Mouse (Mus musculus): ENCODE data around the gene Cobl. TPM values are rescaled to one million over a fixed set of nuclear protein-coding genes. Genes with fewer than 3 reads are reported as not detected.

The Cobl gene
- polyA plus RNA-seq, 1 experiment from 2014 or later, result 3.3 TPM

DNA sequence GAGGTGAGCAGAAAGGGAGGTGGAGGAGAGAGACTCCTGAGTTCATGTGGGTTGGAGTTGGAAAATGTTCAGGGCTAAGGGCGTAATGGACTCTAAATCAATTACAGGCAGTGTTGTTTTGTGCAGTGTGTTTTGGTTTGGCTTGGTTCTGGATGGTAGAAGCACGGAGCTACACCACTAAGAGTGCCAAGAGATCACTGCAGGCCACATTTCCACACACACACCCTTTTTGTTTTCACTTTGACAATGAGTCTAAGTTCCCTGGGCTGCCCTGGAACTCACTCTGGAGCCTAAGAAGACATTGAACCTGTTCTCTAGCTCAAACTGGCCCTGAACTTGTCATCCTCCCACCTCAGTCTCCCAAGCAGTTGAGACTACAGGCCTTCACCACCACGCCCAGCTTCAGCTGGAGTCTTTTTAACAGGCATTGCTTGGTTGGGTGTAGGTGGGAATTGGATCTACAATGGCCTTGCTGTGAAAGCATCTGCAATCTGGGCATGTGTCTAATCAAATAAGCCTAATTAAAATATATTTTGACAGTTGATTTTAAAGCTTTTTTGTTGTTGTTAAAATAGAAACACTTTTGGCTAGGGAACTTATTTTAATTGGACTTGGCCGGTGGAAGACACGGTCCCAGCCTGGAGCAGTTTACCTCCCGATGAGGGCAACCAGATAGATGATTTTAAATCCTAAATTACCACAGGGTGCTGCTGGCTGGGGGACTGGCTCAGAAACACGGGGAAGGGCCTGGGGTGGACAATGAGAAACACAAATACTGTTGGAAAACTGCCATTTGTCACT lies 4.8 kb downstream of the Cobl start:
- H3K4me1 ChIP-seq (replicated peaks; ENCODE audit: control insufficient read depth, insufficient read depth, low read length), result peaks cover 4% of the 10 kb centered on the region; the same call in 1 of the 2 replicates
- no peaks in the 10 kb centered on the region for H3K36me3 ChIP-seq (ENCODE audit: control insufficient read depth, insufficient read depth, low read length)
- ATAC-seq (ENCODE audit: low FRiP score) (no peak), DNase-seq (ENCODE audit: low spot score) (no peak)
- H3K27me3 ChIP-seq (ENCODE audit: control insufficient read depth, insufficient read depth, low read length), result peaks cover 13% of the 10 kb centered on the region
- no peak overlapping the region for H3K4me2 ChIP-seq (replicated peaks; ENCODE audit: low read depth, low read length)
- WGBS, result 82% methylated on average over 7 of the region's 7 CpGs
- H3K27ac ChIP-seq (ENCODE audit: low read depth, low read length), result no peak overlapping the region
- H3K9ac ChIP-seq (ENCODE audit: low read depth, low read length), result no peak overlapping the region
- no peaks in the 10 kb centered on the region for H3K9me3 ChIP-seq (ENCODE audit: control insufficient read depth, low read length)
- no peak overlapping the region for H3K4me3 ChIP-seq (ENCODE audit: low read depth, low read length)

DNA sequence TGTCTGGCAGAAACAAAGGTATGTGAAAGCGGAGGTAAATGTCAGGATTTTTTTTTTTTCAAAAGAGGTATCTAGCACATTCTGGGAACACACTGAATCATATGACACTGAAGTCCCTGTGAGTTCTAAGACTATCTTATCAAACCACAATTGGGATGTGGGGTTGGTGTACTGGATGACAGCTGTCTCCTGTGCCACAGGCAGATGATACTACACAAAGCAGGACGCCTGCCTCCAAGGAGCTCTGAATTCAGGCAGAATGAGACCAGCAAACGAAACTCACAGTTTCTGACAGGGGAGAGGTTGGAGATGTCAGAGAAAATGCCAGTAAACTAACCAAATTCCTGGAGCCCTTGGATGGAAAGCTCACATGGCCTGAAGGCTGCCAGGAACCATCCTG lies 5.9 kb downstream of the Cobl start:
- H3K4me2 ChIP-seq (replicated peaks; ENCODE audit: low read depth, low read length), result no peak overlapping the region
- H3K4me1 ChIP-seq (replicated peaks; ENCODE audit: control insufficient read depth, insufficient read depth, low read length), result no peaks in the 10 kb centered on the region
- H3K9me3 ChIP-seq (ENCODE audit: control insufficient read depth, low read length), result no peaks in the 10 kb centered on the region
- no peak for DNase-seq (ENCODE audit: low spot score)
- H3K36me3 ChIP-seq (ENCODE audit: control insufficient read depth, insufficient read depth, low read length), result no peaks in the 10 kb centered on the region
- H3K9ac ChIP-seq (ENCODE audit: low read depth, low read length), result no peak overlapping the region
- peaks cover 1% of the 10 kb centered on the region for H3K27me3 ChIP-seq (ENCODE audit: control insufficient read depth, insufficient read depth, low read length)
- H3K27ac ChIP-seq (ENCODE audit: low read depth, low read length), result no peak overlapping the region
- no peak overlapping the region for H3K4me3 ChIP-seq (ENCODE audit: low read depth, low read length)
- WGBS, result 74% methylated on average over 3 of the region's 3 CpGs
- no peak for ATAC-seq (ENCODE audit: low FRiP score)

DNA sequence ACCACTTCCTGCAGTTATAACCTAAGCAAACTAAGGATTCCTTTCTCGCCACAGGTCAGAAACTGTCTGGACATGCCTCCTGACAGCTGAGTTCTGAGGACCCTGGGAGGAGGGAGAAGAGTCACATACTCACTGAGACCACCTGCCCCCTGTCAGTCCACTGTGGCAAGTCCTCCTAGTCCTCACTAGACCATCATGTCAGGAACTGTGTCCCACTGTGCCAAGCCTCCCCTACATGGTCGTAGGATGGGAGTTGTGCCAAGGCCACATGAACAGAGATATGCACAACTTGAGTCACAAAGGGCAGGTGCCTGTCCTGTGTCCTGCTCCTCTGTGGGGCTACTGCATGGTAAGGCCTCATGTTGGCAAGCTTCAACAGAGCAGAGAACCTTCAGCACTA lies 6.4 kb downstream of the Cobl start:
- H3K36me3 ChIP-seq (ENCODE audit: control insufficient read depth, insufficient read depth, low read length), result no peaks in the 10 kb centered on the region
- no peak for DNase-seq (ENCODE audit: low spot score)
- no peak overlapping the region for H3K4me3 ChIP-seq (ENCODE audit: low read depth, low read length)
- H3K4me2 ChIP-seq (replicated peaks; ENCODE audit: low read depth, low read length), result no peak overlapping the region
- H3K9ac ChIP-seq (ENCODE audit: low read depth, low read length), result no peak overlapping the region
- H3K27ac ChIP-seq (ENCODE audit: low read depth, low read length), result no peak overlapping the region
- no peaks in the 10 kb centered on the region for H3K9me3 ChIP-seq (ENCODE audit: control insufficient read depth, low read length)
- WGBS, result 85% methylated on average over 2 of the region's 2 CpGs
- H3K4me1 ChIP-seq (replicated peaks; ENCODE audit: control insufficient read depth, insufficient read depth, low read length), result no peaks in the 10 kb centered on the region
- no peaks in the 10 kb centered on the region for H3K27me3 ChIP-seq (ENCODE audit: control insufficient read depth, insufficient read depth, low read length)
- ATAC-seq (ENCODE audit: low FRiP score), result no peak

- no peak overlapping the region for H3K27ac ChIP-seq (ENCODE audit: low read depth, low read length)
- ATAC-seq (ENCODE audit: low FRiP score) (no peak), DNase-seq (ENCODE audit: low spot score) (no peak)
- no peaks in the 10 kb centered on the region for H3K9me3 ChIP-seq (ENCODE audit: control insufficient read depth, low read length)
- no peak overlapping the region for H3K9ac ChIP-seq (ENCODE audit: low read depth, low read length)
- WGBS, result 92% methylated on average over 3 of the region's 3 CpGs
- no peak overlapping the region for H3K4me2 ChIP-seq (replicated peaks; ENCODE audit: low read depth, low read length)
- H3K4me3 ChIP-seq (ENCODE audit: low read depth, low read length), result no peak overlapping the region
- no peaks in the 10 kb centered on the region for H3K36me3 ChIP-seq (ENCODE audit: control insufficient read depth, insufficient read depth, low read length)
- no peaks in the 10 kb centered on the region for H3K4me1 ChIP-seq (replicated peaks; ENCODE audit: control insufficient read depth, insufficient read depth, low read length)
- no peaks in the 10 kb centered on the region for H3K27me3 ChIP-seq (ENCODE audit: control insufficient read depth, insufficient read depth, low read length)
Observed at GRCm38 (mm10) chr11:12448101-12448500, 16.7 kb downstream of the Cobl start.

DNA sequence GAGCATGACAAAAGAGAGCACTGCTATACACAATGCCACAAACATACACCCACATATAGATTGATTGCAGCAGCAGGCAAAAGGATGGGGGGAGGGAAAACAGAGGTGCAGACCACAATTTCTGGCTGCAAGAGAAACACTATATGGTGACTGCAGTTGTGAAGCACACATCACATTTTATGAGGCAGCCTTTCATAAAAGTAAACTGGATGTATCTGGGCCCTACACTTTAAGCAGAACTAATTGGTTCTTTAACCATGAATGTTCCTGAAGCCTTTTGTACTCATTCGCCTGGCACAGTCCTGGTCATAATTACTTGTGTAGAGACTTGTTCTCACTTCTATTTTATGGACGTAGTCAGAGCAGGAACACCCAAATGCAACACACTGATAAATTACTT lies 19.5 kb downstream of the Cobl start:
- Histone ChIP-seq H3K27me3 (ENCODE audit: control insufficient read depth, insufficient read depth, low read length) (no peaks in the 10 kb centered on the region), H3K36me3 (ENCODE audit: control insufficient read depth, insufficient read depth, low read length) (no peaks in the 10 kb centered on the region), H3K9me3 (ENCODE audit: control insufficient read depth, low read length) (no peaks in the 10 kb centered on the region), H3K4me3 (ENCODE audit: low read depth, low read length) (no peak overlapping the region), H3K9ac (ENCODE audit: low read depth, low read length) (no peak overlapping the region), H3K4me2 (replicated peaks; ENCODE audit: low read depth, low read length) (no peak overlapping the region), H3K27ac (ENCODE audit: low read depth, low read length) (no peak overlapping the region), H3K4me1 (replicated peaks; ENCODE audit: control insufficient read depth, insufficient read depth, low read length) (no peaks in the 10 kb centered on the region)
- 65% methylated on average over 2 of the region's 2 CpGs for WGBS
- no peak for DNase-seq (ENCODE audit: low spot score)
- ATAC-seq (ENCODE audit: low FRiP score), result no peak

- no peak overlapping the region for H3K27ac ChIP-seq (ENCODE audit: low read depth, low read length)
- H3K4me3 ChIP-seq (ENCODE audit: low read depth, low read length), result no peak overlapping the region
- no peaks in the 10 kb centered on the region for H3K4me1 ChIP-seq (replicated peaks; ENCODE audit: control insufficient read depth, insufficient read depth, low read length)
- no peak overlapping the region for H3K9ac ChIP-seq (ENCODE audit: low read depth, low read length)
- ATAC-seq (ENCODE audit: low FRiP score) (no peak), DNase-seq (ENCODE audit: low spot score) (no peak)
- no peak overlapping the region for H3K4me2 ChIP-seq (replicated peaks; ENCODE audit: low read depth, low read length)
- H3K9me3 ChIP-seq (ENCODE audit: control insufficient read depth, low read length), result no peaks in the 10 kb centered on the region
- 75% methylated on average over 2 of the region's 2 CpGs for WGBS
- H3K27me3 ChIP-seq (ENCODE audit: control insufficient read depth, insufficient read depth, low read length), result no peaks in the 10 kb centered on the region
- no peaks in the 10 kb centered on the region for H3K36me3 ChIP-seq (ENCODE audit: control insufficient read depth, insufficient read depth, low read length)
Observed at GRCm38 (mm10) chr11:12444215-12444614, 20.5 kb downstream of the Cobl start.

- H3K4me1 ChIP-seq (replicated peaks; ENCODE audit: control insufficient read depth, insufficient read depth, low read length), result no peaks in the 10 kb centered on the region
- no peak overlapping the region for H3K9ac ChIP-seq (ENCODE audit: low read depth, low read length)
- H3K4me2 ChIP-seq (replicated peaks; ENCODE audit: low read depth, low read length), result no peak overlapping the region
- no peak for ATAC-seq (ENCODE audit: low FRiP score)
- no peaks in the 10 kb centered on the region for H3K9me3 ChIP-seq (ENCODE audit: control insufficient read depth, low read length)
- WGBS, result 55% methylated on average over 4 of the region's 4 CpGs
- H3K4me3 ChIP-seq (ENCODE audit: low read depth, low read length), result no peak overlapping the region
- no peak overlapping the region for H3K27ac ChIP-seq (ENCODE audit: low read depth, low read length)
- no peak for DNase-seq (ENCODE audit: low spot score)
- H3K36me3 ChIP-seq (ENCODE audit: control insufficient read depth, insufficient read depth, low read length), result no peaks in the 10 kb centered on the region
- no peaks in the 10 kb centered on the region for H3K27me3 ChIP-seq (ENCODE audit: control insufficient read depth, insufficient read depth, low read length)
Observed at GRCm38 (mm10) chr11:12443614-12444013, 21.1 kb downstream of the Cobl start.

DNA sequence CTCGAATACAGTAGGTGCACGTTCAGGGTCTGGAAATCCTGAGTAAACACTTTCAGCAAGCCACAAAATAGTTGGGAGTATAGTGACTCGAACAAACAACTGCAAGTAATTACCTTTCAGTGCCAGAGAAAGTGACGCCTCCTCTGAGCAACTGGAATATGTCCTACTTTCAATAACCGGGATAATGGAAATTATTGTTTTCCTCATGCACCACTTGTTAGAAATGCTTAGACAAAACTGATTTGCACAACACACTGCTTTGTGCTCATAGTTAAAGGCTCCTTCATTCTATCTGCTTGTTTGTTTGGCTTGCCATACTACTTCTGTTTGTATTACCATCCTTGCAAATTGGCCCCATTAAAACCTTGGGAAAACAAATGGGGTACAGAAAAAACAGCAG lies 21.6 kb downstream of the Cobl start:
- H3K4me1 ChIP-seq (replicated peaks; ENCODE audit: control insufficient read depth, insufficient read depth, low read length), result no peaks in the 10 kb centered on the region
- H3K9me3 ChIP-seq (ENCODE audit: control insufficient read depth, low read length), result no peaks in the 10 kb centered on the region
- no peak overlapping the region for H3K9ac ChIP-seq (ENCODE audit: low read depth, low read length)
- H3K27ac ChIP-seq (ENCODE audit: low read depth, low read length), result no peak overlapping the region
- H3K4me2 ChIP-seq (replicated peaks; ENCODE audit: low read depth, low read length), result no peak overlapping the region
- 78% methylated on average over 5 of the region's 5 CpGs for WGBS
- ATAC-seq (ENCODE audit: low FRiP score) (no peak), DNase-seq (ENCODE audit: low spot score) (no peak)
- no peaks in the 10 kb centered on the region for H3K36me3 ChIP-seq (ENCODE audit: control insufficient read depth, insufficient read depth, low read length)
- H3K27me3 ChIP-seq (ENCODE audit: control insufficient read depth, insufficient read depth, low read length), result no peaks in the 10 kb centered on the region
- H3K4me3 ChIP-seq (ENCODE audit: low read depth, low read length), result no peak overlapping the region

- no peak for DNase-seq (ENCODE audit: low spot score)
- Histone ChIP-seq H3K9me3 (ENCODE audit: control insufficient read depth, low read length) (no peaks in the 10 kb centered on the region), H3K27me3 (ENCODE audit: control insufficient read depth, insufficient read depth, low read length) (no peaks in the 10 kb centered on the region), H3K36me3 (ENCODE audit: control insufficient read depth, insufficient read depth, low read length) (no peaks in the 10 kb centered on the region), H3K9ac (ENCODE audit: low read depth, low read length) (no peak overlapping the region), H3K27ac (ENCODE audit: low read depth, low read length) (no peak overlapping the region), H3K4me1 (replicated peaks; ENCODE audit: control insufficient read depth, insufficient read depth, low read length) (no peaks in the 10 kb centered on the region), H3K4me3 (ENCODE audit: low read depth, low read length) (no peak overlapping the region), H3K4me2 (replicated peaks; ENCODE audit: low read depth, low read length) (no peak overlapping the region)
- WGBS, result 88% methylated on average over 4 of the region's 4 CpGs
- no peak for ATAC-seq (ENCODE audit: low FRiP score)
Observed at GRCm38 (mm10) chr11:12442283-12442682, 22.5 kb downstream of the Cobl start.

Data from hindbrain, embryonic 11.5 days (tissue).